Mouse (Mus musculus) frontal cortex, postnatal 36 days (tissue): Measurements from ENCODE around the gene Mgat4e.
A peak's percentile ranks its signal among the peaks of the same experiment; 100 is the strongest.
"Not testable (repeated sequence)": the region's sequence is repeated elsewhere in the genome, so short reads cannot be mapped to it uniquely, and the experiment has no call there.

Experiments
- DNase-seq, 2 experiments: peaks; one replicate each; pipeline ENCODE4 v3.0.0; 2022; ENCODE audit warnings: low spot score in 2 of 2

Gene Mgat4e

GRCm38 (mm10) chr1:134555871-134556670 lies 6.6 kb upstream of the Mgat4e start:
- DNase-seq: peak; percentile 15 to 58

- DNase-seq: no peak
These were observed 5.9 kb upstream of the Mgat4e start for GRCm38 (mm10) chr1:134555240-134555870.

- DNase-seq: no peak
These were observed 2.9 kb upstream of the Mgat4e start for GRCm38 (mm10) chr1:134552396-134552795.

- no peak for DNase-seq
These were observed 2.4 kb upstream of the Mgat4e start for GRCm38 (mm10) chr1:134551869-134552268.

- no peak for DNase-seq
These were observed 1.3 kb downstream of the Mgat4e start for GRCm38 (mm10) chr1:134548231-134548630.

GRCm38 (mm10) chr1:134540610-134541009 lies 8.9 kb downstream of the Mgat4e start:
- DNase-seq: no peak

- no peak for DNase-seq
These were observed 14.0 kb downstream of the Mgat4e start for GRCm38 (mm10) chr1:134535513-134535912.

GRCm38 (mm10) chr1:134535054-134535453 lies 14.4 kb downstream of the Mgat4e start:
- DNase-seq: no peak

- not testable (repeated sequence) for DNase-seq
These were observed 15.8 kb downstream of the Mgat4e start for GRCm38 (mm10) chr1:134533710-134534109.

GRCm38 (mm10) chr1:134530618-134531017 lies 18.9 kb downstream of the Mgat4e start:
- DNase-seq: peak; percentile 22 to 26

GRCm38 (mm10) chr1:134526752-134527151 lies 22.7 kb downstream of the Mgat4e start:
- DNase-seq: no peak

- DNase-seq: no peak
These were observed 24.5 kb downstream of the Mgat4e start for GRCm38 (mm10) chr1:134525015-134525414.

- DNase-seq: no peak
These were observed 25.1 kb downstream of the Mgat4e start for GRCm38 (mm10) chr1:134524424-134524823.

- no peak for DNase-seq
These were observed 27.2 kb downstream of the Mgat4e start for GRCm38 (mm10) chr1:134522325-134522724.

- no peak for DNase-seq
These were observed 28.3 kb downstream of the Mgat4e start for GRCm38 (mm10) chr1:134521163-134521562.

- DNase-seq: no peak
These were observed 29.3 kb downstream of the Mgat4e start for GRCm38 (mm10) chr1:134520001-134520721.

GRCm38 (mm10) chr1:134519201-134519600 lies 30.3 kb downstream of the Mgat4e start:
- not testable (repeated sequence) for DNase-seq

- peak; percentile 73 to 88 for DNase-seq
These were observed 30.8 kb downstream of the Mgat4e start for GRCm38 (mm10) chr1:134518677-134519076.

- DNase-seq: not testable (repeated sequence)
These were observed 31.6 kb downstream of the Mgat4e start for GRCm38 (mm10) chr1:134517841-134518240.

GRCm38 (mm10) chr1:134516491-134517198 lies 32.8 kb downstream of the Mgat4e start:
- no peak for DNase-seq

- DNase-seq: no peak
These were observed 33.6 kb downstream of the Mgat4e start for GRCm38 (mm10) chr1:134515891-134516290.
